Mouse (Mus musculus): ENCODE measurements around the gene Rai1. TPM values are rescaled to one million over a fixed set of nuclear protein-coding genes. Genes with fewer than 3 reads are reported as not detected.

The Rai1 gene
- polyA plus RNA-seq, 1 experiment from 2014 or later, result 22.2 TPM

- no peak overlapping the region for H3K4me3 ChIP-seq (replicated peaks)
- no peak overlapping the region for H3K9ac ChIP-seq
- no peak overlapping the region; the same call in 1 of the 2 replicates for H3K27ac ChIP-seq (replicated peaks)
- H3K4me2 ChIP-seq (replicated peaks), result no peak overlapping the region
- 58% methylated on average over 5 of the region's 5 CpGs for WGBS
- peaks cover 16% of the 10 kb centered on the region; the same call in 1 of the 2 replicates for H3K4me1 ChIP-seq
- no peak for ATAC-seq (ENCODE audit: insufficient number of reproducible peaks, low FRiP score, low TSS enrichment, low read depth)
- peaks cover 23% of the 10 kb centered on the region; the same call in 1 of the 2 replicates for H3K36me3 ChIP-seq
- H3K9me3 ChIP-seq (replicated peaks), result no peaks in the 10 kb centered on the region
- no peaks in the 10 kb centered on the region for H3K27me3 ChIP-seq
These were observed 130.5 kb downstream of the Rai1 start for GRCm38 (mm10) chr11:60235351-60235750.

GRCm38 (mm10) chr11:60240509-60240908 is 135.7 kb downstream of the Rai1 start:
- no peaks in the 10 kb centered on the region for H3K9me3 ChIP-seq (replicated peaks)

GRCm38 (mm10) chr11:60244503-60245143 is 139.8 kb downstream of the Rai1 start:
- 68% methylated on average over 11 of the region's 11 CpGs for WGBS
- no peaks in the 10 kb centered on the region for H3K9me3 ChIP-seq (replicated peaks)
- no peak for ATAC-seq (ENCODE audit: insufficient number of reproducible peaks, low FRiP score, low TSS enrichment, low read depth)
- H3K4me3 ChIP-seq (replicated peaks), result no peak overlapping the region
- no peaks in the 10 kb centered on the region for H3K27me3 ChIP-seq
- no peak overlapping the region for H3K9ac ChIP-seq
- H3K36me3 ChIP-seq, result peaks cover 53% of the 10 kb centered on the region
- no peak overlapping the region for H3K4me2 ChIP-seq (replicated peaks)
- H3K4me1 ChIP-seq, result peaks cover 14% of the 10 kb centered on the region
- no peak overlapping the region for H3K27ac ChIP-seq (replicated peaks)

More at GRCm38 (mm10) chr11:60240509-60240908, 135.7 kb downstream of the Rai1 start:
- H3K9ac ChIP-seq, result no peak overlapping the region
- 82% methylated on average over 4 of the region's 4 CpGs for WGBS
- H3K4me1 ChIP-seq, result no peaks in the 10 kb centered on the region; the same call in 1 of the 2 replicates
- peaks cover 64% of the 10 kb centered on the region for H3K36me3 ChIP-seq
- no peak overlapping the region for H3K4me3 ChIP-seq (replicated peaks)
- H3K4me2 ChIP-seq (replicated peaks), result no peak overlapping the region
- ATAC-seq (ENCODE audit: insufficient number of reproducible peaks, low FRiP score, low TSS enrichment, low read depth), result no peak
- no peak overlapping the region for H3K27ac ChIP-seq (replicated peaks)
- no peaks in the 10 kb centered on the region for H3K27me3 ChIP-seq

GRCm38 (mm10) chr11:60246077-60246476 is 141.3 kb downstream of the Rai1 start:
- Histone ChIP-seq H3K4me3 (replicated peaks) (no peak overlapping the region), H3K4me1 (peaks cover 14% of the 10 kb centered on the region), H3K36me3 (peaks cover 48% of the 10 kb centered on the region), H3K27me3 (no peaks in the 10 kb centered on the region), H3K9me3 (replicated peaks) (no peaks in the 10 kb centered on the region), H3K9ac (no peak overlapping the region), H3K27ac (replicated peaks) (no peak overlapping the region), H3K4me2 (replicated peaks) (no peak overlapping the region)
- no peak for ATAC-seq (ENCODE audit: insufficient number of reproducible peaks, low FRiP score, low TSS enrichment, low read depth)

- H3K4me1 ChIP-seq, result peaks cover 18% of the 10 kb centered on the region
- H3K27ac ChIP-seq (replicated peaks), result 0 out of 2 replicates have a peak overlapping the region, but pooled peaks have one; percentile 24
- H3K9me3 ChIP-seq (replicated peaks), result no peaks in the 10 kb centered on the region
- no peak for ATAC-seq (ENCODE audit: insufficient number of reproducible peaks, low FRiP score, low TSS enrichment, low read depth)
- H3K36me3 ChIP-seq, result peaks cover 35% of the 10 kb centered on the region
- no peaks in the 10 kb centered on the region for H3K27me3 ChIP-seq
- 34% methylated on average over 5 of the region's 5 CpGs for WGBS
- no peak overlapping the region for H3K4me2 ChIP-seq (replicated peaks)
- H3K9ac ChIP-seq, result no peak overlapping the region
- H3K4me3 ChIP-seq (replicated peaks), result no peak overlapping the region
These were observed 143.1 kb downstream of the Rai1 start for GRCm38 (mm10) chr11:60247753-60248550.

Small RNA genes within 50 kb of the gene (microRNA-seq; reads per million reads assigned to microRNA genes)
- gene Mir6921 (ENCODE audit: borderline number of aligned reads), result not detected
- not detected for gene Mir6922 (ENCODE audit: borderline number of aligned reads)

Other genes with a start within 250 kb of the Rai1 start
- gene Med9, start 156.8 kb upstream of the Rai1 start, polyA plus RNA-seq (2015; fragmentation: Nextera tagmentation; extraction: Ambion mirVana), result 37.6 and 39.4 TPM in 2 replicates
- 3.1 and 3.4 TPM in 2 replicates for gene Rasd1, start 140.1 kb upstream of the Rai1 start, polyA plus RNA-seq (2015; fragmentation: Nextera tagmentation; extraction: Ambion mirVana)
- gene Pemt, start 58.5 kb upstream of the Rai1 start, polyA plus RNA-seq (2015; fragmentation: Nextera tagmentation; extraction: Ambion mirVana), result 5.9 and 6.8 TPM in 2 replicates
- 76.7 and 78.1 TPM in 2 replicates for gene Srebf1, start 117.6 kb downstream of the Rai1 start, polyA plus RNA-seq (2015; fragmentation: Nextera tagmentation; extraction: Ambion mirVana)
- 34.1 and 36.7 TPM in 2 replicates for gene Tom1l2, start 247.9 kb downstream of the Rai1 start, polyA plus RNA-seq (2015; fragmentation: Nextera tagmentation; extraction: Ambion mirVana)
- gene Drc3, start 248.3 kb downstream of the Rai1 start, polyA plus RNA-seq (2015; fragmentation: Nextera tagmentation; extraction: Ambion mirVana), result 10.5 and 20.0 TPM in 2 replicates

All from embryonic facial prominence, embryonic 15.5 days (tissue).